Mouse (Mus musculus) liver, adult 2 months (tissue): ENCODE results near the gene Gstm5.
"Not testable (repeated sequence)": the region's sequence is repeated elsewhere in the genome, so short reads cannot be mapped to it uniquely, and the experiment has no call there.

Experiments
- CTCF ChIP-seq: fragments of 200-500 bp; IDR thresholded peaks from 2 replicates; pipeline ENCODE4 v1.5.1; 2011; ENCODE audit warnings: low read depth, low read length, control low read depth
- POLR2A ChIP-seq: fragments of 200-500 bp; IDR thresholded peaks from 2 replicates; pipeline ENCODE4 v1.6.1; 2011; ENCODE audit warnings: low read length, control low read depth; ENCODE audit not compliant: insufficient read depth; ENCODE audit errors: extremely low read depth

DNA sequence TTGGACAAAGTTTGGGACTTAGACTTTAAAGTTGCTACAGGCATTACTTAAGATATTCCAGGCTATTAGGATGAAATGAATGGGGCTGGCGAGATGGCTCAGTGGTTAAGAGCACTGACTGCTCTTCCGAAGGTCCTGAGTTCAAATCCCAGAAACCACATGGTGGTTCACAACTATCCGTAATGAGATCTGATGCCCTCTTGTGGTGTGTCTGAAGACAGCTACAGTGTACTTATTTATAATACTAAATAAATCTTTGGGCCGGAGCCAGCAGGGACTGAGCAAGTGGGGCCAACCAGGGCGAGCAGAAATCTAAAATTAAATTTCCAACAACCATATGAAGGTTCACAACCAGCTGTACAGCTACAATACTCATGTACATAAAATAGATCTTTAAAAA lies 34.1 kb upstream of the Gstm5 start:
- not testable (repeated sequence) for TF ChIP-seq POLR2A, CTCF
